Mouse (Mus musculus) forebrain, embryonic 10.5 days (tissue): ENCODE data around the gene Higd1c. TPM values are rescaled to one million over a fixed set of nuclear protein-coding genes. Genes with fewer than 3 reads are reported as not detected.
A peak's percentile ranks its signal among the peaks of the same experiment; 100 is the strongest.
"Not testable (repeated sequence)": the region's sequence is repeated elsewhere in the genome, so short reads cannot be mapped to it uniquely, and the experiment has no call there.

Source experiments
- DNase-seq: peaks from one replicate; pipeline ENCODE4 v3.0.0-alpha.2; 2017; ENCODE audit warnings: low spot score; ENCODE audit errors: extremely low spot score
- H3K27ac ChIP-seq: fragments of 300-500 bp; sonication (generic); 2 replicates; pipeline ENCODE4 v1.5.1; 2016; ENCODE audit warnings: mild to moderate bottlenecking
- H3K27me3 ChIP-seq: fragments of 300-500 bp; sonication (generic); 2 replicates; pipeline ENCODE4 v1.6.1; 2016; ENCODE audit warnings: mild to moderate bottlenecking; ENCODE audit not compliant: poor library complexity, severe bottlenecking
- H3K36me3 ChIP-seq: fragments of 300-500 bp; sonication (generic); replicated peaks from 2 replicates; pipeline ENCODE4 v1.6.1; 2016; ENCODE audit warnings: mild to moderate bottlenecking, moderate library complexity
- H3K4me1 ChIP-seq: fragments of 300-500 bp; sonication (generic); 2 replicates; pipeline ENCODE4 v1.6.1; 2016
- H3K4me3 ChIP-seq: fragments of 300-500 bp; sonication (generic); 2 replicates; pipeline ENCODE4 v1.5.1; 2016; ENCODE audit warnings: mild to moderate bottlenecking, moderate library complexity
- H3K9me3 ChIP-seq: fragments of 300-500 bp; sonication (generic); 2 replicates; pipeline ENCODE4 v1.6.1; 2016; ENCODE audit warnings: mild to moderate bottlenecking, moderate library complexity
- WGBS: fragments of 180-500 bp; shearing (Covaris S2); methylation state at CpG from one replicate; pipeline ENCODE4 v1.1.7; 2016; 5-methylcytosine and 5-hydroxymethylcytosine counted together
- polyA plus RNA-seq: library from polyadenylated mRNA; unstranded; fragments of >200 nt; fragmentation: Nextera tagmentation; extraction: Ambion mirVana; gene quantifications from 2 replicates; pipeline ENCODE4 v1.2.1, GENCODE M21; 2016

The Higd1c gene
- polyA plus RNA-seq, 1 experiment from 2014 or later, result not detected

DNA sequence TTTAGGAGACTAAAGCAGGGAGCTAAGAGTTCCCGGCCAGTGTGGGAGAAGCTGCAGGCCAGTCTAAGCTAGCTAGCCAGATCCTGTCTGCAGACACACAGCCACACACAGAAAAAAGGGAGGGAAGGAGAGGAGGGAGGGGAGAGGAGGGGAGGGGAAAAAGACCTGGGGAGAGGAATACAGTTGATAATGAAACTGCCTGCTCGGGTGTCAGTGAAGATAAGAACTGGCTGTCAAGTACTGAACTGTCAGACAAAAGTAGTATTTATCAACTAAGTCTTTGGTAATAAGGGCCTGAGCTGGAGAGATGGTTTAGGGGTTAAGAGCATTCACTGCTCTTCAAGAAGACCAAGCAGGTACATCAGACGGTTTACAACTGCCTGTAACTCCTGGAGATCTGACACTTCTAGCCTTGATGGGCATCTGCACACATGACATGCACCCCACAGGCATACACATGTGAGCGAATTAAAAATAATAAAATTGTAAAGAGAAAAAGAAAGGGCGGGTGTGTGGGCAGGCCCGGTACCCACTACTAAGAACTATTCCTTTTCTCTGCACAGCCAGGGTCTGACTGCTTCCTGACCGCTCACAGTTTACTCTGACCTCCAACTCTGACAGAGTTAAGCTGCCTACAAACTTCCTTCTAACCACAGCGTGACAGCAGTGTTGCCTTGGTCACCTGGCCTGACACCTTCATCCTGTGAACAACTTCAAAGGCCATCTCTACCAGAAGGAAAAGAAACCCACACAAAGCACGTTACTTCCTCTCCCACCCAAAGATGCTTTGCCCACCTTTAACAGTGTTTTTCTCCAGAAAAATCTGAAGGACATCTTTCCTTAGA, 55.8 kb downstream of the Higd1c start:
- no peaks in the 10 kb centered on the region for H3K36me3 ChIP-seq
- H3K4me1 ChIP-seq, result peaks cover 57% of the 10 kb centered on the region
- H3K27ac ChIP-seq, result peak overlapping the region; percentile 49
- H3K9me3 ChIP-seq, result no peaks in the 10 kb centered on the region
- DNase-seq, result no peak
- no peak overlapping the region for H3K4me3 ChIP-seq
- peaks cover 20% of the 10 kb centered on the region for H3K27me3 ChIP-seq
- WGBS, result 77% methylated on average over 9 of the region's 9 CpGs

DNA sequence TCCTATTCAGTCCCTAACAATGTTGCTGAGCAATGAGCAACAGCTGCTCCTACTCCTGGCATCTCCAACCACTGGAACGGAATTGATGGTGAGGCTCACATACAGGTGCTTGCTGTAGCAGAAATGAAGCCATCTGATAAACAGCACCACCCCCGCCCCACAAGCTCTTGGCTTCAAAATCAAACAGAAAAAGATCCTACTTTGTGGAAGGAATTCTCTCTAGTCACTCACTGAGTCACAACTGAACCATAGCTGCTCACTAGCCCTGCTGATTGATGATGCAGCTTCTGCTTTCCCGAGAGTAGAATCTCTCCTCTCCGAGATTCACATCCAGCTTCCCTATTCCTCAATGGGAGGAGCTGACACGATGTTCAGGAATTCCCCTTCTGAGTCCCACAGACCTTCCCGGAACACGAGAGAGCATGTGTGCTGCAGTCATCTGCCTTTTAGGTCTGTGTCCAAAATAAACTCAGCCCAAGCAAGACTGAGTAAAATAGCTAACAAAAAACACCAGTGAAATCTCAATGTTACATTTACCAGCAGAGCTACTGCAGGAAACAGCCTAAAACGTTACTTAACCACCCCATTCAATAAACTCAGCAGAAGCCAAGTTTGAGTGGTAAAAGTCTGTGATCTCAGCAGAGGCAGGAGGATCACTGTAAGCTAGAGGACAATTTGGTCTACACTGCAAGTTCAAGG, 56.9 kb downstream of the Higd1c start:
- 60% methylated on average over 8 of the region's 8 CpGs for WGBS
- peaks cover 57% of the 10 kb centered on the region for H3K4me1 ChIP-seq
- H3K9me3 ChIP-seq, result no peaks in the 10 kb centered on the region
- DNase-seq, result no peak
- peak overlapping the region; percentile 13; the same call in 1 of the 2 replicates for H3K27ac ChIP-seq
- peaks cover 31% of the 10 kb centered on the region for H3K27me3 ChIP-seq
- no peaks in the 10 kb centered on the region for H3K36me3 ChIP-seq
- peak overlapping the region; percentile 99 for H3K4me3 ChIP-seq

DNA sequence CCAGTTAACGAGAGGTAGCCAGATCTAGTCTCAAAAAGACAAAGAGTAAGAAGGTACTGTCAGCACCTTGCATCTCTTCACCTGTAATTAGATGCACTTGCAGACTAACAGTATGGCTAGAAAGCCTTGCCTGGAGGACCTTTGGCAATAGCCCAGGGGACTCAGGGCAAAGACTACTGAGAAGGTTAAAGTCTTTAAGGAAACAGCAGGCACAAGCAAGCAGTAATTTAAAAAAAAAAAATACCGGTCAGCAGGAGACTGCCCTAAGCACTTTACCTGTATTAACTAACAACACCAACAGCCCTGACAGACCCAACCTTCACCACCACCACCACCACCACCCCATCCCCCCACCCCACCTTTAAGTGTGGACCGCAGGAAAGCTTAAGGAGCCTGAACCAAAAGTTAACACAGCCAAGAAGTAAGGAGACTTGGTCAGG, 57.4 kb downstream of the Higd1c start, which contains the start of gene Gm5475:
Gene Gm5475 (plus strand): TSS at position 390 of the 440 bp plus-strand sequence.
- H3K4me1 ChIP-seq, result peaks cover 57% of the 10 kb centered on the region
- H3K4me3 ChIP-seq, result peak within 1 kb of the TSS; percentile 99
- peak within 1 kb of the TSS; percentile 92 for H3K27ac ChIP-seq
- DNase-seq, H3K9me3 ChIP-seq, H3K36me3 ChIP-seq: not testable (repeated sequence)
- 25% methylated on average over 3 of the region's 3 CpGs for WGBS
- peaks cover 35% of the 10 kb centered on the region for H3K27me3 ChIP-seq

DNA sequence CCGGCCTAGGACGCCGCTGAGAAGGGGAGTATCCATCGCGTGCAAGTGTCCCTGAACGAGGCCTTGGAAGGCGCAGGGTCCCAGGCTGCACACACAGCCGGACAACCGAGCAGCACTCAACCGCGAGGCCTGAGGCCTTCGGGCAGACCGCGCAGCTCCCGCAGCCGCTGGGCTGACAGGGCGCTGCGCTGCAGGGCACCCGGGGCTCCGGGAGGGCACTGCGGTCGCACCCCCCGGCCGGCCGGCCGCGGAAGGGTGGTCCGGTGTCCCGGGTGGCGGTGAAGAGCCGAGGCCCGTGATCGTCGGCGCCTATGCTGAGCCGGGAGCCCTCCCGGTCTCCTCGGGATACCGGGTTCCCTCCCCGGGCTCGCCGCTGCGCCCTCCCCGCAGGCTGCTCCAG, 58.1 kb downstream of the Higd1c start:
- peaks cover 57% of the 10 kb centered on the region for H3K4me1 ChIP-seq
- H3K36me3 ChIP-seq, result no peaks in the 10 kb centered on the region
- under 1% methylated on average over 44 of the region's 44 CpGs for WGBS
- DNase-seq, result peak; percentile 51
- H3K27ac ChIP-seq, result peak overlapping the region; percentile 92
- H3K9me3 ChIP-seq, result no peaks in the 10 kb centered on the region
- peak overlapping the region; percentile 99 for H3K4me3 ChIP-seq
- peaks cover 35% of the 10 kb centered on the region for H3K27me3 ChIP-seq

DNA sequence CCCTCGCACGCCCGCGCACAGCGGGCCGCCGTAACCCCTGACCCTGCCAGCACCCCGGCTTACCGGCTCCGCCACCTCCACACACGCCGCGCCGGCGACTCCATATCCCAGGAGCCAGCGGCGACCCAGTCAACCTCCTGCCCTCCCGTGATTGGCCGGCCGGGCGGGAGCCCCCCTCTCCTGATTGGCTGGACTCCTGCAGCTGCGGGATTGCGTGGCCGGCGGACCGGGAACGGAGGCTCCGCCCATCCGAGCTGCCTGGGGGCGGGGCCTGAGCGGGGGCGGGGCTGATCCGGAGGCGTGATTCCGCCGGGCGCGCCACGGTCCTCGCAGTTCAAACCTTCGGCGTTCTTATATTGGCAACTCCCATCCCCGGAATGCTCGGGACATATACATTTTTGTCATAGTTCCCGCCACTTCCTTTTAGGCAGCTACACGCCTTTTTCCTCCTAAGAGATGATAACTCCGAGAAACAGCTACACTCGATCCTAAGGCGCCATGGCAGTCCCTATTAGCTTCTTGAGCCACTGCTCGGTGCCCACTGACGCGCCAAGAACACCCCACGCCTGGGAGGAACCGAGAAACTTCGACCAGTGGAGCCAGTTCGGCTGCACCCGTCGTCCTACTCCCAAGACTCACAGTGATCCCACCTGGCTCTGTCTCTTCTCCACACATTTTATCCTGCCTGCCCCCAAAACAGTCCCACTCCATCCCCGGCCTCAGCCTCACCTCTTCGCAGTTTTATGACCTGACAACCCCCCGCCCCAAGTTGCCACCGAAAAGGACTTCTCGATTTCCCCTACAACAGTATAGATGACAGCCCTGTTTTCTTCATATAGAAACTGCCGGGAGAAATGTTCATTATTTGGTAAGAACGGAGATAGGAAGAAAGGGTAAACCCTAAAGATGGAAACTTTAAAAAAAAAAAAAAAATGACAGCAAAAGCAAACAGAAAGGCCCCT, 58.8 kb downstream of the Higd1c start:
- Histone ChIP-seq H3K9me3 (no peaks in the 10 kb centered on the region), H3K4me1 (peaks cover 53% of the 10 kb centered on the region), H3K4me3 (peak overlapping the region; percentile 99), H3K36me3 (no peaks in the 10 kb centered on the region), H3K27me3 (peaks cover 35% of the 10 kb centered on the region), H3K27ac (peak overlapping the region; percentile 92)
- DNase-seq, result peak; percentile 97
- WGBS, result 1% methylated on average over 65 of the region's 65 CpGs

DNA sequence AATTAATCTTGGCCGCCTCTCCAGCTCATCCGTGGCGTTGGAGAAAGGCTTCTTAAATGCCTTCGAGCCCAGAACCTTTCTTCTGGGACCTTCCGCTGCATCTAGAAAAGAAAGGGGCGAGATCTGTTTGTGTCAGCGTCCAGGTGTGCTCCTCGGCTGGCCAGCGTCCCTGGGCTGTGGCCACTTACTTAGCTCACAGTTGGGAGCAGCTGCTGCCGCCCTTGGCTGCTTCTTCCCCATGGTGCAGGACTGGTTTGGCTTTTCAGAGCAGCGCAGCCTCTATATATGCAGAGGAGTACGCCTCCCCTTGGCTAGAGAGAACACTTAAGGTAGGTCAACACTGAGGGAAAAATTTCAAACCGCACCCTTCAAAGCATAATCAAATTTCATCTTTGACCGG, 59.6 kb downstream of the Higd1c start:
- DNase-seq, result peak; percentile 36
- 3% methylated on average over 14 of the region's 14 CpGs for WGBS
- Histone ChIP-seq H3K27me3 (peaks cover 35% of the 10 kb centered on the region), H3K4me1 (peaks cover 52% of the 10 kb centered on the region), H3K4me3 (peak overlapping the region; percentile 99), H3K36me3 (no peaks in the 10 kb centered on the region), H3K27ac (0 out of 2 replicates have a peak overlapping the region, but pooled peaks have one; percentile 11), H3K9me3 (no peaks in the 10 kb centered on the region)

DNA sequence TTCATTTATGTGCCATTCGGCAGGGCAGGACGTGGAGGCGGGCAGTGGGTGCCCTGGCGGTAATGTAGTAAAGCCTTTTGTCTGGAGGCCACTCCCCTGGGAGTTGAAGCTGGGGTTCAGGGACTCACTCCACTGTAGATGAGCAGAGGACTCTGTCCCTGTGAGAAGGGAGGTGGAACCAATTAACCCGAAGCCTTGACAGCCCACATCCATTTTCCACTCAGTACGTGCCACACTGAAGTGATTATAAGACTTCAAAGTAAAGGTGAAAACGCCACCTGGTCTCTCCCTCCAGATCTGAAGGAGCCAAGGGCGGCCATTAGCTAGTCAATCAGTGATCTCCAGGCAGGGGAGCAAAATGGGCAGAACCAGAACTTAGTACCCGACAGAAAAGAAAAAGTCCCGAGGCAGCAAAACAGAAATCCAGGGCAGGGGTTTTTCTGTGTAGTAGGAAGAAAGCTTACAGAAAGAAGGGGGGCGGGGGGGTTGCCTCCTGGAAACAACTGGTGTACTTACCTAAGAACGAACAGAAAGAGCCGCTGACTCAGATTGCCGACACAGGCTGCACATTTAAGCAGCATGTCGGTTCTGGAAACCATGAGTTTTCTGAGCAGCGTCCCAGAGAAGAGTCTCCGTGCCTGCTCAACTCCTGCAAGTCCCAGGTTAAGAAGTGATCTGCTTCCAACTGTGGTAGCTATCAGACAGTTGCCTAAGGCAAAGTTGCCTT, 60.2 kb downstream of the Higd1c start, which contains the start of gene Slc11a2:
Gene Slc11a2 (minus strand): TSS at position 677 of the 727 bp plus-strand sequence.
- no peak for DNase-seq
- peaks cover 47% of the 10 kb centered on the region for H3K4me1 ChIP-seq
- H3K9me3 ChIP-seq, result no peaks in the 10 kb centered on the region
- WGBS, result 30% methylated on average over 17 of the region's 17 CpGs
- H3K27ac ChIP-seq, result 0 out of 2 replicates have a peak within 1 kb of the TSS, but pooled peaks have one; percentile 11
- H3K4me3 ChIP-seq, result peak within 1 kb of the TSS; percentile 99
- H3K36me3 ChIP-seq, result no peaks in the 10 kb centered on the region
- H3K27me3 ChIP-seq, result peaks cover 35% of the 10 kb centered on the region

DNA sequence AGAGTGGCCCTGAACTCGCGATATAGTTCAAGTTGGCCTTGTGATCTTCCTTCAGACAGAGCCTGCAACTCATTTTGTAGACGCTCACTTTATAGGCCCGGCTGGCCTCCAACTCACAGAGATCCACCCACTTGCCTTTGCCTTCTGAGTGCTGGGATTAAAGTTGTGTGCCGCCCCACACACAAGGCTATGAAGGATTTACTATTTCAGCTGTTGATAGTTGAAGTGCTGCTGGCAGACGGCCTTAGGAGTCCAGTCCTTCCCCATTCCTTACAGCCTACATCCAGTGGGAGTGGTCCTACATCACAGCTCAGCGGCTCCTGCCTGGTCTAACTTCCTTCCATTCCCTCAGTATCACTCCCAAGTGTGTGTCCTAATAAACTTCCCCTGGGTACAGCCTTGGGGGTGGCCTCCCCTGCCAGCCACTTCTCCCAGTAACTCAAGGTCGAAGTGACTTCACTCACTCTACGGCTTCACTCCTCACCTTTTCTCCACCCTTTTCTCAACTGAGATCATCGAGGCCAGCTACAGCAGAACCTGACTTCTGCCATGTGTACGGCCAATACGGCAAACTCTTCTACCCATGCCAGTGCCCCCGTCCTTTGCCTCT, 64.1 kb downstream of the Higd1c start:
- Histone ChIP-seq H3K4me3 (no peak overlapping the region), H3K9me3 (no peaks in the 10 kb centered on the region), H3K27me3 (peaks cover 32% of the 10 kb centered on the region), H3K4me1 (peaks cover 15% of the 10 kb centered on the region), H3K27ac (no peak overlapping the region), H3K36me3 (no peaks in the 10 kb centered on the region)
- DNase-seq, result no peak
- 88% methylated on average over 13 of the region's 13 CpGs for WGBS

DNA sequence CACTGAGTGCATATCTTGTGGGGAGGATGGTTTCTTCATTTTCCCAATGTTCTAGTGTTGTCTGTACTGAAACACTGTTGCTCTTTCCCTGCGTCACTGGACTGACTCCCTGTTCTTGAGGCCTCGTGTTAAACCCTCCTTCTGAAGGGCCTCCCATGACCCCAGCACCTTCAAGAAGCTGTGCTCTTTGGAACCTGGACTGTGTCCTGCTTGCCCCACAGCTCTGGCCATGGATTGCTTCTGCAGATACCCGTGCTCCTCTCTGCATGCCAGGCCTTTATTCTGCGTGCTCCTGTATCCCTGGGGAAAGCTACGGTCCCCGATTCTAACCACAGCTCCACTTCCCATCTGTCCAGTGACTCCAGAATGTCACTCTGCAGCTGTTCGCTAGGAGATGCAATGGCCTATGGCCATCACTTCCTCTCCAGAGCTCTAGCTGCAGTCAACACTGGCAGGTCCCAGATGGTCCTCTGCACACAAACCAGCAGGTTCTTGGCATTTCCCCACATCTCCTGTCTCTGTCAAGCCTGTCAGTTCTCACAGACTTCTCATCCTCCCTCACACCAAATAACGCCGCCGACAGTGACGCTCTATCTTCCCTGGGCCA, 65.7 kb downstream of the Higd1c start:
- DNase-seq, result no peak
- Histone ChIP-seq H3K27ac (no peak overlapping the region), H3K36me3 (no peaks in the 10 kb centered on the region), H3K27me3 (peaks cover 16% of the 10 kb centered on the region), H3K4me1 (no peaks in the 10 kb centered on the region), H3K9me3 (no peaks in the 10 kb centered on the region), H3K4me3 (no peak overlapping the region)
- 86% methylated on average over 11 of the region's 11 CpGs for WGBS

DNA sequence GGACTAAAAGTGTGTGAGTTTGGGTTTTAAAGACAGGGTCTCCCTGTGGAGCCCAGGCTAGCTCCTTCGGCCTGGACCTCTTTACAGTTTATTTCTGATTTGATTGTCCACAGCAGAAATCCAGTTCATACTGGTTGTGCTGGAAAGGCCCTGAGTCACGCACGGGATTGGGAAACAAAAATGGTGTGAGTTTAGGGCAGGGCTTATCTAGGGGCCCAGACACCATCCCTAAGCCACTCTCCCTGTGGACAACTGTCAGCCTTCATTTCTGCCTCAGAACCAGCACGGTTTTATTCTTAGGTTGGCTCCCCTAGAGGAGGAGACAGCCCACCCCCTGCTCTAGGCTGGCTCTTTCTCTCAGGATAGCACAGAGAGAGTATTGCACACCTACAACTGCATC, 68.9 kb downstream of the Higd1c start:
- WGBS, result 68% methylated on average over 4 of the region's 4 CpGs
- no peaks in the 10 kb centered on the region for H3K9me3 ChIP-seq
- no peaks in the 10 kb centered on the region for H3K27me3 ChIP-seq
- H3K36me3 ChIP-seq, result no peaks in the 10 kb centered on the region
- H3K4me1 ChIP-seq, result no peaks in the 10 kb centered on the region
- H3K27ac ChIP-seq, result no peak overlapping the region
- no peak overlapping the region for H3K4me3 ChIP-seq
- DNase-seq, result no peak
